Mouse (Mus musculus) stomach, postnatal 0 days (tissue): ENCODE results near the gene Tenm2. TPM values are rescaled to one million over a fixed set of nuclear protein-coding genes. Genes with fewer than 3 reads are reported as not detected.

Experiments used
- ATAC-seq: fragments of 200-750 bp; cut with Nextera tagmentation; 2 replicates; pipeline ENCODE4 v1.8.0; 2017; ENCODE audit not compliant: low FRiP score, low TSS enrichment
- DNase-seq: peaks from one replicate; pipeline ENCODE4 v3.0.0-alpha.2; 2016; ENCODE audit warnings: low spot score
- H3K27ac ChIP-seq: fragments of 300-500 bp; sonication (generic); replicated peaks from 2 replicates; pipeline ENCODE4 v1.5.1; 2014; ENCODE audit warnings: mild to moderate bottlenecking, control low read depth
- H3K27me3 ChIP-seq: fragments of 300-500 bp; sonication (generic); 2 replicates; pipeline ENCODE4 v1.6.1; 2014; ENCODE audit warnings: low read length; ENCODE audit not compliant: control insufficient read depth, insufficient read depth
- H3K36me3 ChIP-seq: fragments of 300-500 bp; sonication (generic); 2 replicates; pipeline ENCODE4 v1.6.1; 2014; ENCODE audit warnings: low read length, mixed read lengths; ENCODE audit not compliant: control insufficient read depth, insufficient read depth
- H3K4me1 ChIP-seq: fragments of 300-500 bp; sonication (generic); replicated peaks from 2 replicates; pipeline ENCODE4 v1.6.1; 2014; ENCODE audit warnings: antibody characterized with exemption; ENCODE audit not compliant: control insufficient read depth, insufficient read depth
- H3K4me2 ChIP-seq: fragments of 300-500 bp; sonication (generic); replicated peaks from 2 replicates; pipeline ENCODE4 v1.6.1; 2014; ENCODE audit warnings: low read depth, mild to moderate bottlenecking, control low read depth, moderate library complexity
- H3K4me3 ChIP-seq: fragments of 300-500 bp; sonication (generic); 2 replicates; pipeline ENCODE4 v1.5.1; 2014; ENCODE audit warnings: low read depth, low read length, control low read depth
- H3K9ac ChIP-seq: fragments of 300-500 bp; sonication (generic); 2 replicates; pipeline ENCODE4 v1.6.1; 2014; ENCODE audit warnings: mild to moderate bottlenecking, low read length, control low read depth, mixed read lengths
- H3K9me3 ChIP-seq: fragments of 300-500 bp; sonication (generic); 2 replicates; pipeline ENCODE4 v1.6.1; 2016; ENCODE audit warnings: low read length; ENCODE audit not compliant: control insufficient read depth
- CTCF ChIP-seq: IDR thresholded peaks from 2 replicates; pipeline ENCODE4 v1.5.1; 2016; ENCODE audit warnings: antibody characterized with exemption, low read depth, mild to moderate bottlenecking, moderate library complexity
- EP300 ChIP-seq: optimal IDR thresholded peaks from 2 replicates; pipeline ENCODE3; 2016; ENCODE audit warnings: antibody characterized with exemption
- WGBS: fragments of 180-500 bp; shearing (Covaris S2); extraction: QIAGEN DNeasy Blood & Tissue Kit; methylation state at CpG from one replicate; pipeline ENCODE4 v1.1.7; 2014; 5-methylcytosine and 5-hydroxymethylcytosine counted together
- polyA plus RNA-seq: library from polyadenylated mRNA; unstranded; fragments of >200 nt; fragmentation: Nextera tagmentation; extraction: Ambion mirVana; gene quantifications from 2 replicates; pipeline ENCODE4 v1.2.1, GENCODE M21; 2015

Tenm2 gene
- polyA plus RNA-seq, 1 experiment from 2014 or later = 3.6 TPM

DNA sequence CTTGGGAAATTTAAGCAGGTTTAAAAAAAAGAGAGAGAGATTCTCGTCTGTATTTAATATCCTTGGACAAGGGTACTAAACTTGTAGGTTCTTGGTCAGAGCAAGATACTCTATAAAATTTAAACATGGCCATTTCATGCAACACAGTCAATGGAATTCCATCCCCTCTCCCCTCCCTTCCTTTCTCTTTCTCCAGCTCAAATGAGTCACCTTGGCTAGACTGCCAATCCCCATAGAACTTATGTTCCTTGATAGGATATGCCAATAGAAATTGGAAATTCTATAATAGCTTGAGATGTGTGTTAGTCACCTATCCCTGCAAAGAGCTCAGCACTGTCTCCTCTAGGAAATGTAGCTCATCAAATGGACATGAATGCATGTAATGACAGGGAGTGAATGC is 1031.9 kb downstream of the Tenm2 start:
- Histone ChIP-seq H3K4me2 (no peak overlapping the region), H3K9ac (no peak overlapping the region), H3K4me3 (no peak overlapping the region), H3K9me3 (no peaks in the 10 kb centered on the region), H3K27me3 (no peaks in the 10 kb centered on the region), H3K36me3 (no peaks in the 10 kb centered on the region), H3K27ac (no peak overlapping the region), H3K4me1 (no peaks in the 10 kb centered on the region)
- ATAC-seq (no peak), DNase-seq (no peak)
- WGBS = 54% methylated on average over 1 of the region's 1 CpGs
- no peak for TF ChIP-seq EP300
- TF ChIP-seq CTCF = no peak

DNA sequence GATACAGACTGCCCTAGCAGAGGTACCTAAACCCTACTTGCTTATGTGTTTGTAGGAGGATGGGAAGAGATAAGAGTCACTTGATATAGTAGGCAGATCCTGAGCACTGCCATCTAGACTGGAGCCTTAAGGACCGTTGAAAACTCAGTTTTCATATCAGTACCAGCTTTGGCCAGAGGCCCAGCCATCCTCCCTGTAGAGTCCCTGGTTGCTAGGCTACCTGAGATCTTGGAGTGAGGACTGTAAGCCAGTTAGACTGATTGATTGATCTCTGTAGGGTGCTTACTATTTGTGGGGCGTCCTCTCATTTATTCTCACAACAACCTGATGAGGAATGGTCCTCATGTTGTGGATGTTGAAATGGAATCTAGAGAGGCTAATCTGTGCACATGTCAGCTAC is 1041.4 kb downstream of the Tenm2 start:
- H3K36me3 ChIP-seq = no peaks in the 10 kb centered on the region
- 70% methylated on average over 2 of the region's 2 CpGs for WGBS
- DNase-seq = no peak
- H3K4me3 ChIP-seq = no peak overlapping the region
- no peaks in the 10 kb centered on the region for H3K4me1 ChIP-seq
- H3K9me3 ChIP-seq = no peaks in the 10 kb centered on the region
- H3K27ac ChIP-seq = no peak overlapping the region
- no peak overlapping the region for H3K4me2 ChIP-seq
- ATAC-seq = no peak
- H3K27me3 ChIP-seq = no peaks in the 10 kb centered on the region
- no peak overlapping the region for H3K9ac ChIP-seq
- TF ChIP-seq CTCF (no peak), EP300 (no peak)

DNA sequence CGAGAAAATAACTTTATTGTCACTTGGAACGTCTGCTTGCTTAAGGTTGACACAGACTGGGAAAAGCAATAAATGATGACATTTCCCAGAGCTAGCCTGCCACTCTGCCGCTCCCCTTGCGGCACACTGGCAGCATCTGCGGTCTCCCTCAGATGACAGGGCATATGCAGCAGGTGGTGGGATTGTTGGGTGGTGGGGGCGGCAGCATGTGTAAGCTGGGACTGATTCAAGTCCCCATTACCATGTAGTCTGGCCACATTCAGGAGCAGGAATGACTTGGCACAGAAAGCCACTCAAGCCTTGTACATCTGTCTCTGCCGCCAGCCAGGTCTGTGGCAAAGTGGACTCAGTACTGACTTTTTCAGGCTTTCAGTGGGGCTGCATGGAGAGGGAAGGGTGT is 1059.7 kb downstream of the Tenm2 start:
- no peaks in the 10 kb centered on the region for H3K27me3 ChIP-seq
- H3K4me1 ChIP-seq = no peaks in the 10 kb centered on the region
- no peak overlapping the region for H3K4me3 ChIP-seq
- no peak overlapping the region for H3K9ac ChIP-seq
- no peaks in the 10 kb centered on the region for H3K9me3 ChIP-seq
- H3K36me3 ChIP-seq = no peaks in the 10 kb centered on the region
- no peak overlapping the region for H3K27ac ChIP-seq
- H3K4me2 ChIP-seq = no peak overlapping the region
- DNase-seq (no peak), ATAC-seq (no peak)
- no peak for TF ChIP-seq CTCF
- TF ChIP-seq EP300 = no peak
- WGBS = 58% methylated on average over 7 of the region's 7 CpGs

- 74% methylated on average over 11 of the region's 11 CpGs for WGBS
- H3K9me3 ChIP-seq = no peaks in the 10 kb centered on the region
- no peak overlapping the region for H3K9ac ChIP-seq
- no peaks in the 10 kb centered on the region for H3K4me1 ChIP-seq
- no peak overlapping the region for H3K4me2 ChIP-seq
- no peak for ATAC-seq
- no peak for DNase-seq
- TF ChIP-seq EP300 (no peak), CTCF (no peak)
- no peak overlapping the region for H3K4me3 ChIP-seq
- H3K36me3 ChIP-seq = no peaks in the 10 kb centered on the region
- no peaks in the 10 kb centered on the region for H3K27me3 ChIP-seq
- H3K27ac ChIP-seq = no peak overlapping the region
Observed at GRCm38 (mm10) chr11:36173076-36173690, 1062.6 kb downstream of the Tenm2 start.

- no peaks in the 10 kb centered on the region for H3K27me3 ChIP-seq
- TF ChIP-seq EP300 = no peak
- TF ChIP-seq CTCF = no peak
- H3K27ac ChIP-seq = no peak overlapping the region
- DNase-seq = no peak
- 80% methylated on average over 6 of the region's 6 CpGs for WGBS
- no peak overlapping the region for H3K9ac ChIP-seq
- no peak overlapping the region for H3K4me2 ChIP-seq
- H3K9me3 ChIP-seq = no peaks in the 10 kb centered on the region
- H3K36me3 ChIP-seq = no peaks in the 10 kb centered on the region
- no peak for ATAC-seq
- no peaks in the 10 kb centered on the region for H3K4me1 ChIP-seq
- no peak overlapping the region for H3K4me3 ChIP-seq
Observed at GRCm38 (mm10) chr11:36172520-36172919, 1063.2 kb downstream of the Tenm2 start.

DNA sequence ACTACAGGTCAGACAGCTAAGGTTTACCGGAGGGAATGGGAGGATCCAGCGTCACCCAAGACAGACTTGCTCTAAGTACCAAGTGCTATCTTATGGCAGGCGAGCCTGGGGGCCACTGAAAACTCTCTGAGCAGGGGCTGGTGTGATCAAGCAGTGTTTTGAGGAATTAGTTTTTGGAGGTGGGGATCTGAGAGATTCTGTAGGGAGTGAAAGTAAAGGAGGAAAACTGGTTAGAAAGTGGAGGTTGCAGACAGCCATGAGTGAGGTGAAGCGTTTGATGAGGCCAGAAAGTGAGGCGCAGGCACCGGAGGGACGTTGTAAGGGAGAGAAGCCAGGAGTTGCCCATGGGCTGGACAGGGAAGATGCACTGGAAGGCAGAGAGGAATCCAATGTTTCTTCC is 1063.8 kb downstream of the Tenm2 start:
- H3K27ac ChIP-seq = no peak overlapping the region

More for the DNA sequence above, 1063.8 kb downstream of the Tenm2 start:
- TF ChIP-seq EP300 (no peak), CTCF (no peak)
- DNase-seq = no peak
- ATAC-seq = no peak
- H3K4me3 ChIP-seq = no peak overlapping the region
- no peak overlapping the region for H3K4me2 ChIP-seq
- H3K4me1 ChIP-seq = no peaks in the 10 kb centered on the region
- no peaks in the 10 kb centered on the region for H3K36me3 ChIP-seq
- 87% methylated on average over 7 of the region's 7 CpGs for WGBS
- no peaks in the 10 kb centered on the region for H3K9me3 ChIP-seq
- H3K27me3 ChIP-seq = no peaks in the 10 kb centered on the region
- no peak overlapping the region for H3K9ac ChIP-seq
